Comparison of ENCODE assay signal across 9 mouse cellular contexts in genomic region chr2:105682634-105683351, GRCm38 (mm10). TPM values are rescaled to one million over a fixed set of nuclear protein-coding genes. Genes with fewer than 3 reads are reported as not detected.
DNase-seq lines count a peak whose midpoint lies in the region; ATAC-seq lines count a peak whose summit lies in the region.
"Had no signal": no experiment of that assay in that cellular context is flagged by ENCODE, and none has a peak within 500 bp of the region (broad histone marks: within the 10 kb centered on the region; RNA-seq: fewer than 3 reads in every experiment).

No protein-coding gene starts in this region.

- H3K4me1 ChIP-seq in hindbrain, embryonic 10.5 days (replicated peaks), result peaks cover 65% of the 10 kb centered on the region
- H3K4me1 ChIP-seq in midbrain, embryonic 15.5 days, result peaks cover 10% of the 10 kb centered on the region; the same call in 1 of the 2 replicates

- peaks cover 12% of the 10 kb centered on the region; the same call in 1 of the 2 replicates for H3K36me3 ChIP-seq in hindbrain, embryonic 10.5 days
- no peaks in the 10 kb centered on the region for H3K36me3 ChIP-seq in midbrain, embryonic 15.5 days (replicated peaks)

- ATAC-seq in midbrain, embryonic 15.5 days (replicated peaks), result no peak
- ATAC-seq in erythroblast, adult 5-6 weeks (replicated peaks; ENCODE audit: low FRiP score, poor library complexity, severe bottlenecking), result no peak
- no peak for ATAC-seq in activated CD4-positive, CD25-positive, alpha-beta regulatory T cell, adult 4 months

- H3K4me2 ChIP-seq in midbrain, embryonic 15.5 days, result peak overlapping the region; percentile 28

- peaks cover 99% of the 10 kb centered on the region for H3K27me3 ChIP-seq in hindbrain, embryonic 10.5 days (ENCODE audit: insufficient read depth, poor library complexity, severe bottlenecking)
- H3K27me3 ChIP-seq in midbrain, embryonic 15.5 days (replicated peaks), result peaks cover 88% of the 10 kb centered on the region

- peak overlapping the region; percentile 79 for H3K27ac ChIP-seq in hindbrain, embryonic 10.5 days
- 0 out of 2 replicates have a peak overlapping the region, but pooled peaks have one; percentile 45 for H3K27ac ChIP-seq in midbrain, embryonic 15.5 days

- H3K9ac ChIP-seq in midbrain, embryonic 15.5 days, result no peak overlapping the region

- peak; percentile 60 for DNase-seq in embryo, embryonic 10.5 days (ENCODE audit: low spot score)
- DNase-seq in embryo, embryonic 10 days (ENCODE audit: low spot score), result no peak
- DNase-seq in cerebellum, adult 9-11 months, result peak; percentile 72
- DNase-seq in hindbrain, embryonic 10.5 days (ENCODE audit: low spot score), result peak; percentile 53
- DNase-seq in Muller cell, postnatal 12 days (ENCODE audit: inconsistent ontology term), result no peak

- peak overlapping the region; percentile 73 for H3K4me3 ChIP-seq in hindbrain, embryonic 10.5 days
- H3K4me3 ChIP-seq in midbrain, embryonic 15.5 days, result peak overlapping the region; percentile 15; the same call in 1 of the 2 replicates

- 2% methylated on average over 21 of the region's 21 CpGs for WGBS in hindbrain, embryonic 10.5 days
- WGBS in midbrain, embryonic 15.5 days, result 5% methylated on average over 21 of the region's 21 CpGs

- H3K9me3 ChIP-seq in hindbrain, embryonic 10.5 days, result no peaks in the 10 kb centered on the region
- no peaks in the 10 kb centered on the region for H3K9me3 ChIP-seq in midbrain, embryonic 15.5 days

RNA-seq across cellular contexts. Expression of gene Pax6, which starts 14.1 kb away (rescaled TPM):
- polyA plus RNA-seq in hindbrain, embryonic 10.5 days (2016; fragmentation: Nextera tagmentation; extraction: Ambion mirVana), result 24.7 and 27.0 TPM in 2 replicates
- 22.5 and 23.3 TPM in 2 replicates for polyA plus RNA-seq in midbrain, embryonic 15.5 days (2015; fragmentation: Nextera tagmentation; extraction: Ambion mirVana)
- total RNA-seq in erythroblast, adult 5-6 weeks (2015; ENCODE audit: low replicate concordance), result 1.3 TPM in 1 of 2 replicates, not detected in the other
- total RNA-seq in erythroblast, adult 5-6 weeks (2017; ENCODE audit: low replicate concordance), result not detected in 2 replicates
- under 1 TPM in 1 of 2 experiments, not detected in 1; 0.30 TPM for polyA plus RNA-seq in activated CD4-positive, CD25-positive, alpha-beta regulatory T cell, adult 4 months (2017; shearing (Covaris generic))
- total RNA-seq: heart, adult 18-20 months had no signal

Comparison
In these comparisons a context has a peak if more than half of its experiments do, and no peak if none do; other contexts are left out.
1. DNase-seq: peak in embryo, embryonic 10.5 days (single experiment), cerebellum, adult 9-11 months (single experiment) and hindbrain, embryonic 10.5 days (single experiment); none in embryo, embryonic 10 days (single experiment) and Muller cell, postnatal 12 days (single experiment).
2. RNA of gene Pax6, which starts 14.1 kb away (polyA plus RNA-seq): 24.7 to 27.0 TPM in hindbrain, embryonic 10.5 days and 22.5 to 23.3 TPM in midbrain, embryonic 15.5 days; 0.30 TPM in activated CD4-positive, CD25-positive, alpha-beta regulatory T cell, adult 4 months; every median in the first group is over 10 times any median in the second.